Mouse (Mus musculus): Measurements from ENCODE around the gene Cxcl17.
A peak's percentile ranks its signal among the peaks of the same experiment; 100 is the strongest.

Cxcl17 gene

GRCm38 (mm10) chr7:25391856-25392453 lies 20.7 kb downstream of the Cxcl17 start:
- no peak for DNase-seq (ENCODE audit: low read depth, low spot score)

DNA sequence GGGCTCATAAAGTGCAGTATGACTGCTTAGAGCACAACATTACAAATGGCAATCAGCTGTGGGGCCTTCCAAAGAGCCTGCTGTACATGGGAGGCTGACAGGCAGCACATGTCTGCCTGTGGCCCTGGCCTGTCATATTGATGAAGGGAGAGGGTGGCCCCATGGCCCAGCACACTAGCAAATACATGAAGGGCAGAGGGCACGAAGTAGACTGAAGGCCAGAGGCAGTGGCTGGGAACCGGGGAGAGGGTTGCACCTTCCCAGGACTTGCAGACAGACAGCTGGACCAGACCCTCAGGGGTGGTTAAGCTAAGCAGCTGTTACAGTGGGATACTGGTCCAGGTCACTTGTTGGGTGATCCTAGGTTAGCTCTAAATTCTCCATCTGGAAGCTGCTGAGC lies 21.7 kb downstream of the Cxcl17 start:
- no peak for DNase-seq (ENCODE audit: low read depth, low spot score)

- DNase-seq (ENCODE audit: low read depth, low spot score): no peak
Observed at GRCm38 (mm10) chr7:25390054-25390770, 22.5 kb downstream of the Cxcl17 start.

- no peak for DNase-seq (ENCODE audit: low read depth, low spot score)
Observed at GRCm38 (mm10) chr7:25388916-25389315, 23.8 kb downstream of the Cxcl17 start.

DNA sequence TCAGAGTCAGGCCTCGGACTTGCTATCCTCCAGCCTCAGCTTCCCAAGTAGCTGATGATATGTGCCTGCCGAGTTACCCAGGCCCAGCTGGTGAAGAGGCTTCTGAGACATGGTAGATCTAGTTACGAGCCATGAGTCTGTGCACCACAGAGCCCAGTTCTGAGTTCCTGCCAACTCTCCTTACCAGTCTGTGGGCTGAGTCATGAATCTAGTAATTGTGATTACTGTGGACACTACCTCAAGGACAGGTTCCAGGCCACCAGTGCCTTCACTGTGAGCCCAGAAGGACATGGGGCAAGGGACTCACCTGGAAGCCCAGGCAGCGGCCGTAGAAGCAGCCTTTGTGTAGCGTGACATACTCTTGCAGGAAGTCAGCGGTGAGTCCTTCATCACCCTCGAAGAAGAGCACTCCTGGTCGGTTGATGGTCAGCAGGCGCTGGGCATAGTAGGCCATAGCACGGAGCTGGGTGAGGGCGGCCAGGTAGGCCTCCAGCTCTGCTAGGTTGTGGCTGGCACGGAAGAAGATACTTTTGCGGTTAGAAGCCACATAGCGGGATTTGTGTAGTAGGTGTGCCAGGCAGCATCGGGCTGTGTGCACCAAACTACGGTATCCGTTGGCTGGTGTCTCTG lies 24.8 kb downstream of the Cxcl17 start:
- DNase-seq (ENCODE audit: low read depth, low spot score): no peak

- no peak for DNase-seq (ENCODE audit: low read depth, low spot score)
Observed at GRCm38 (mm10) chr7:25385850-25386555, 26.7 kb downstream of the Cxcl17 start.

GRCm38 (mm10) chr7:25385259-25385658 lies 27.4 kb downstream of the Cxcl17 start:
- DNase-seq (ENCODE audit: low read depth, low spot score): no peak

- no peak for DNase-seq (ENCODE audit: low read depth, low spot score)
Observed at GRCm38 (mm10) chr7:25384818-25385217, 27.9 kb downstream of the Cxcl17 start.

DNA sequence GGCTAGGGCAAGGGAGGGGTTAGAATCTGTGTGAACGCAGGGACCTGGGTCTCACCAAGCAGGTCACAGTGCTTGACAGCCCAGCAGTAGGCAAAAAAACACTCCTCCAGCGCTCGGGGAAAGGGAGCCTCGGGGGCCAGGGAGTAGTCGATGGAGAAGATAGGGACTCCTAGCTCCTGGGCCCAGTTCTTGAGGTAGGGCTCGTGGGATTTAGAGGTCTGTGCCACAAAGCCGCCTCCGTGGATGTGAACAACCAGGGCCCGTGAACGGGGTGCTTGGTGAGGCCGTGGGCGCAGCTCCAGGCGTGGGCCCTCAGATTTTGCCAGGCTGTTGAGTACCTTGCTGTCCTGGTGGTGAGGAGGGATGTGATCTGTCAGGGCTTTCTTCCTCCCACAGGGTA lies 28.4 kb downstream of the Cxcl17 start:
- no peak for DNase-seq (ENCODE audit: low read depth, low spot score)

GRCm38 (mm10) chr7:25383891-25384290 lies 28.8 kb downstream of the Cxcl17 start:
- no peak for DNase-seq (ENCODE audit: low read depth, low spot score)

GRCm38 (mm10) chr7:25383385-25383784 lies 29.3 kb downstream of the Cxcl17 start:
- no peak for DNase-seq (ENCODE audit: low read depth, low spot score)

- DNase-seq (ENCODE audit: low read depth, low spot score): no peak
Observed at GRCm38 (mm10) chr7:25382541-25382940, 30.1 kb downstream of the Cxcl17 start.

GRCm38 (mm10) chr7:25381284-25381680 lies 31.4 kb downstream of the Cxcl17 start:
- no peak for DNase-seq (ENCODE audit: low read depth, low spot score)

- DNase-seq (ENCODE audit: low read depth, low spot score): no peak
Observed at GRCm38 (mm10) chr7:25380392-25381283, 32.0 kb downstream of the Cxcl17 start.

GRCm38 (mm10) chr7:25379551-25380351 lies 32.9 kb downstream of the Cxcl17 start:
- peak; percentile 54 for DNase-seq (ENCODE audit: low read depth, low spot score)

DNA sequence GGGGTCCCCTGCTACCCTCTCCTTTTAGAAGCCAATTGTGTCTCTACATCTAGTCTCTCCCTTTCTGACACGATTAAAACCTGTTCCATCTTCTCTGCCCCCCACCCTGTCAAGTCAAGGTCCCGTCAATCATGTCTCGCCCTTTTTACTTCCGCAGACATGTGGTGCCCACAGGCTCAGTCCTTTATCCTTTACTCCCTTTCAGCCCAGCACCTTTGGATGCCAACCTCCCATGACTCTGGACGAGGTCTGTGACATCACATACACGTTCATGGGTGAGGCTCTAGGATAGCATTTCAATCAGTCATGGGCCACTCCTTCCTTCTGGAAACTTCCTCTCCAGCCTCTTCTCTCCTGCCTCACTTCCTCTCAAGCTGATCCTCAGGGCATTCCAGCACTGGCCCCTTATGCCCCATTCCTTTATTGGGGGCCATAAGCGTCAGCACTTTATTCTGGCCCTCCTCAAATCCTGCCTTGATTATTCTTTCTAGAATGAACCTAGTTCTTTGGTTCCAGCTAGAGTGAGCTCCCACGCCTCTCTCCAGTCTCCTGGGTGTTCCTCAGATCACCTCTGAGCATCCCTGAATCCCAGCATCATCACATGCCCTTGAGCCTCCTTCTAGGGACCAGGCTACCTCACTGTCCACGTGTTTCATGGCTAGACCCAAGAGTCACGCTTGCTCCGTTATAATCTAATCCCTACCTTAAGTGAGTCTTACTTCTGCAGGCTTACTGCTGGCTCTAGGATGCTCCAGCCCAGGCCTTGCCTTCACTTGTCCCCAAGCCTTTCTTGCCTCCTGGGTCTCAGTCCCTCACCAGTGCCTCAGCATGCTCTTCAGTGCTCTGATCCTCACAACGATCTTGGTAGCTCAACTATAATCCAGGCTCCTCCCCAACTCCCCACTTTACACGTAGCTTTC lies 34.2 kb downstream of the Cxcl17 start:
- no peak for DNase-seq (ENCODE audit: low read depth, low spot score)

DNA sequence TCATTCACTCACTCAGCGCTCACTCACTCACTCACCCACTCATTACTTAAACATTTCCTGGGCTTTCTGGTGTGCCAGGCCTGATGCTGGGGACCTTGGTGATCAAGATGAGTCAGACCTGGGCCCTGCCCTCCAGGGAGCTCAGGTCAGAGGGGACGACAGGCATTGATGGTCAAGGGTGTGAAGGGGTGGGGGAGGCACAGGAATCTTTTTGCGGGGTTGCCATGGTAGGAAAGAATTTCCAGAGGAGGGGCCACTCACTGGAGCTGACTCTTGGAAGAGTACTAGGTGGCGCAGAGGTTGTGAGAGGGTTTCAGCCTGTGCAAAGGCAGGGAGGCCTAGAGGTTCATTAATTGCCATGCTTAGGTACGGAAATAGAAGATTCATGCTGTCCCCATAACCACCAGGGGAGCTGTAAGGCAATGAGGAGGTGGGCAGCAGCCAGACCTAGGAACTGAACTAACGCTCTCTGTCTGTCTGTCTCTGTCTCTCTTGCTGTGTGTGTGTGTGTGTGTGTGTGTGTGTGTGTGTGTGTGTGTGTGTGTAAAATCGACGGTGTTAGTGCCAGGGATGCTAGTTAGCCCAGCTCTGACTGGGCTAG lies 35.5 kb downstream of the Cxcl17 start:
- no peak for DNase-seq (ENCODE audit: low read depth, low spot score)

DNA sequence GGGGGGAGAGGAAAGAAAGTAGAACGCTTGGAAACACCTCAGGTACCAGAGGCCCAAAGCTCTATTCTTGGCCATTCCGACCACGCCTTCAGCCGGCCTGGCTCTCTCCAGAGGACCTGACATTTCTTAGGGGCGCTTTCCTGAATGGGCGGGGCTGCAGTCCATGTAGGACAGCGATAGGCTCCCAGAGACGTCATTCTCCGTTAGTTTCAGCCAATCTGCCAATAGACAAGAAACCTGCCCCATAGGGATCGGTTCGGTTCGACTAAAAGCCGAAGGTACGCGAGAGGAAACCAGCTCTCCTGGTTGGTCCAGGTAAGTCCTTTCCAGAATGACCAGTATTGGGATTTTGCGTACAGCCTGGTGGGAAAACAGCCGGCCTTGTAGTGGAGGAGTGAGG lies 36.1 kb downstream of the Cxcl17 start:
- DNase-seq (ENCODE audit: low read depth, low spot score): peak; percentile 46

DNA sequence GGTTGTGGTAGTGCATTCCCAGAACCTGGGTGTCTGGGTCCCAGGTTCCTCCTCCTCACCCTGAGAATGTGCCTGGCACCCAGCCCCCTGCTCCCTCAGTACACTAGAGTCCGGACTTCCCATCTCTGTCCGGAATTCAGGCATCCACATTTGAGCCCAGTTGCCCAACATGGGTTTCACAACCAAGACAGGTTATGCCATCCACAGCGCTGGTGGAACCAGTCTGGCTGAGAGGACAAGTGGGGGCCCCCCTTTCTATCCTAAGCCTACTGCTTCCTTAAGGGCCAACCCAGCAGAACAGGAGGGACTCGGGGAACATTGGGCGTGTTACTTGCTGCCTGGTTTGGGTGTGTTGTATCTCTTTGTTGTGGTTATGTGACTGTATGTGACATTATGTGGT lies 40.2 kb downstream of the Cxcl17 start:
- no peak for DNase-seq (ENCODE audit: low read depth, low spot score)
